Mouse (Mus musculus): Measurements from ENCODE around the gene Polr1e. TPM values are rescaled to one million over a fixed set of nuclear protein-coding genes. Genes with fewer than 3 reads are reported as not detected.
"Not testable (repeated sequence)": the region's sequence is repeated elsewhere in the genome, so short reads cannot be mapped to it uniquely, and the experiment has no call there.

Polr1e gene
- polyA plus RNA-seq, 1 experiment from 2014 or later = 47.8 TPM

DNA sequence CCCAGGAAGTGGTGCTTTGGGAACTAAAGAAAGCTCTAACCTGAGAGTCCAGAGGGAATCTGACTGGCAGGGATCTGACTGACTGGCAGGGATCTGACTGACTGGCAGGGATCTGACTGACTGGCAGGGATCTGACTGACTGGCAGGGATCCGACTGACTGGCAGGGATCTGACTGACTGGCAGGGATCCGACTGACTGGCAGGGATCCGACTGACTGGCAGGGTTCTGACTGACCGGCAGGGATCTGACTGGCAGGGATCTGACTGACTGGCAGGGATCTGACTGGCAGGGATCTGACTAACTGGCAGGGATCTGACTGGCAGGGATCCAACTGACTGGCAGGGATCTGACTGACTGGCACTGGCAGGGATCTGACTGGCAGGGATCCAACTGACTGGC lies 62.7 kb downstream of the Polr1e start:
- DNase-seq (ENCODE audit: low spot score); H3K27me3 ChIP-seq (ENCODE audit: insufficient read depth, poor library complexity, severe bottlenecking); H3K9me3 ChIP-seq; H3K4me3 ChIP-seq; H3K36me3 ChIP-seq; H3K27ac ChIP-seq: not testable (repeated sequence)
- H3K4me1 ChIP-seq = peaks cover 22% of the 10 kb centered on the region
- WGBS = 89% methylated on average over 4 of the region's 4 CpGs

DNA sequence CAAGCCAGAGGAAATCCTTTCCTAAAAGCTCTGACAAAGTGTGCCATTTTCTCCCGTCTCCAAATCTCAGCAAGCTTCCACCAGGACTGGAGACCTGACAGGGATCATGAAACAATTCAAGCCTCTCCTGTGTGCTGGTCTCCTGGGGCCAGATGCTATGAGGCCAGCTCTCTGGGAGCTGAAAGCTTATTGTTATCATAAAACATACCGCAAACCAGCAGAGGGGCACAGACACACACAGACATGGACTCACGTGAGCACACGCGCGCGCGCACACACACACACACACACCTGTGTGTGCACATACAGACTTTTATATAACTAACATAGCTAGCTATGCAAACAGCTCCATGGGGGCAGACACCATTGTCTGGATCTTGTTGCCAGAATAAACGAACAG lies 64.6 kb downstream of the Polr1e start:
- whole genome bisulfite sequencing = 82% methylated on average over 9 of the region's 9 CpGs
- H3K27ac ChIP-seq = peak overlapping the region; percentile 6; the same call in 1 of the 2 replicates

GRCm38 (mm10) chr4:45083487-45083886 lies 65.1 kb downstream of the Polr1e start:
- Histone ChIP-seq H3K4me3 (peak overlapping the region; percentile 96), H3K9me3 (no peaks in the 10 kb centered on the region), H3K36me3 (peaks cover 6% of the 10 kb centered on the region; the same call in 1 of the 2 replicates), H3K27ac (no peak overlapping the region; the same call in 1 of the 2 replicates), H3K4me1 (peaks cover 22% of the 10 kb centered on the region), H3K27me3 (ENCODE audit: insufficient read depth, poor library complexity, severe bottlenecking) (no peaks in the 10 kb centered on the region)
- 4% methylated on average over 8 of the region's 8 CpGs for WGBS
- DNase-seq (ENCODE audit: low spot score) = no peak

More for the DNA sequence above, 64.6 kb downstream of the Polr1e start:
- Histone ChIP-seq H3K4me3 (peak overlapping the region; percentile 96), H3K27me3 (ENCODE audit: insufficient read depth, poor library complexity, severe bottlenecking) (no peaks in the 10 kb centered on the region), H3K9me3 (no peaks in the 10 kb centered on the region), H3K4me1 (peaks cover 22% of the 10 kb centered on the region), H3K36me3 (peaks cover 7% of the 10 kb centered on the region; the same call in 1 of the 2 replicates)
- DNase-seq (ENCODE audit: low spot score) = no peak

DNA sequence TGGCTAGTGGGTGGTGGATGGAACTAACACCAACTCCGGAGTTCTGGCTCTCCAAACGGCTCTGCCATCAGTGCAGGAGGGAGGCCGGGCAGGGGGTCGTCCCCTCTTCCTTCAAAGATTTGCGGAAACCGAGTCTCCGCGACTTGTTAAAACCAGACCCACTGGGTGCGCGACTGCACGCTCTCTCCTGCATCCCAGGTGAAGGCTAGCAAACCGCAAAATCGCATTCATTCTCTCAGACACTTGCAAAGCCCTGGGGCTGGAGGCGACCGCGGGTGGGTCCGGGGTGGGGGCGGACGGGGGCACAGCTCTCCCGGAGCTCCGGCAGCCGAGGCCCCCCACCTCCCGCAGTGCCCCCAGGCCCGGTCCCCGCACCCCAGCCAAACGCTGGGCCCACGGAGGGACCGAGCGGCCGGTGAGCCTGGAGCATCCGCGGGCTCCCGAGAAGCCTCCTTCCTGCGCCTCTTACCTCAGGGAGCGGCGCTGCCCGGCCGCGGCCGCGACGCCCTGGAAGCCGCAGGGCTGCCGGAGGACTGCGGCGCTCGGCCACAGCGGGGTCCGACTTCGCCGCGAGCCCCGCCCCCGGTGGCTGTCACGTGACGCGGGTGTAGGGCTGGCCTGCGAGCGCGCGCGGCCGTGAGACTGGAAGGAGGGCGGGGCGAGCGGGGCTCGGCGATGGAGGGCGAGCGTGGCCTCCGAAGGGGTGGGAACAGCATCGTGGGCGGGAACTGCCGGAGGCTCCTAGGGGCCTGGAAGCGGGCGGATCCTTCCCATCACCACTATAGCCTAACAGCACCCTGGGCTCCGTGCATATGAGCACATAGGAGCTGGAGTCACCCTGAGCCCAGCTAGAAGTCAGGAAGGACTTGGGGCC lies 65.9 kb downstream of the Polr1e start, which contains the start of gene Fbxo10:
Gene Fbxo10 (minus strand): TSS at position 584 of the 874 bp plus-strand sequence.
- Histone ChIP-seq H3K27me3 (ENCODE audit: insufficient read depth, poor library complexity, severe bottlenecking) (no peaks in the 10 kb centered on the region), H3K27ac (peak within 1 kb of the TSS; percentile 95), H3K4me1 (peaks cover 22% of the 10 kb centered on the region), H3K36me3 (no peaks in the 10 kb centered on the region), H3K4me3 (peak within 1 kb of the TSS; percentile 96), H3K9me3 (no peaks in the 10 kb centered on the region)
- peak; percentile 97 for DNase-seq (ENCODE audit: low spot score)
- WGBS = under 1% methylated on average over 77 of the region's 77 CpGs

DNA sequence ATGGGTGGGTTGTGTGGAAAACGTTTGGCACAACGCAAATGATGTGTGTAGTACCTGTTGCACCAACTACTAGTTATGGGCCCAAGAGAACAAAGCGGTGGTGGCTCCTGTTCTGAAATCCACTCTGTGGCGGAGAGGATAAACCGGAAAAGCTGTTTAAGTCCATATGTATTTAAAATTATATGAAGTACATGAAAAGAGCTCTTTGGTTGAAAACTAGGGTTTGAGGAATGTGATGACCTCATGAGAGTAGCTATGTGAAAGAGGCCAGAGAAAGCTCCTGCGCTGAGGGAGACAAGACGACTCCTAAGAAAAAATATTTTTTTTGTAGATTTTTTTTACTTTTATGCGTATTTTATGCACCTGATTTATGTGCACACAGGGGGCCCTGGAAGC lies 66.5 kb downstream of the Polr1e start:
- DNase-seq (ENCODE audit: low spot score) = no peak

More for the DNA sequence above, 66.5 kb downstream of the Polr1e start:
- Histone ChIP-seq H3K4me1 (peaks cover 22% of the 10 kb centered on the region), H3K4me3 (peak overlapping the region; percentile 96), H3K27ac (peak overlapping the region; percentile 95), H3K27me3 (ENCODE audit: insufficient read depth, poor library complexity, severe bottlenecking) (no peaks in the 10 kb centered on the region), H3K36me3 (no peaks in the 10 kb centered on the region), H3K9me3 (no peaks in the 10 kb centered on the region)
- WGBS = 44% methylated on average over 8 of the region's 8 CpGs

Other genes with a start within 250 kb of the Polr1e start
- 105 and 108 TPM in 2 replicates for gene Grhpr, start 37.2 kb upstream of the Polr1e start, polyA plus RNA-seq (2016; fragmentation: Nextera tagmentation; extraction: Ambion mirVana)
- gene Zbtb5, start 6.2 kb upstream of the Polr1e start, polyA plus RNA-seq (2016; fragmentation: Nextera tagmentation; extraction: Ambion mirVana) = 19.3 and 21.5 TPM in 2 replicates
- 12.0 and 13.4 TPM in 2 replicates for gene Fbxo10, start 66.0 kb downstream of the Polr1e start, polyA plus RNA-seq (2016; fragmentation: Nextera tagmentation; extraction: Ambion mirVana)
- gene Tomm5, start 89.5 kb downstream of the Polr1e start, polyA plus RNA-seq (2016; fragmentation: Nextera tagmentation; extraction: Ambion mirVana) = 248 and 292 TPM in 2 replicates
- 4.1 and 4.3 TPM in 2 replicates for gene Frmpd1, start 166.3 kb downstream of the Polr1e start, polyA plus RNA-seq (2016; fragmentation: Nextera tagmentation; extraction: Ambion mirVana)

Data from heart, embryonic 10.5 days (tissue).